Mouse (Mus musculus): ENCODE measurements around the gene Pptc7. TPM values are rescaled to one million over a fixed set of nuclear protein-coding genes. Genes with fewer than 3 reads are reported as not detected.

Gene Pptc7
- 35.9 TPM for polyA plus RNA-seq (2014; fragmentation: Illumina TruSeq; extraction: RNeasy Lipid Tissue Mini Kit (QIAGEN cat#74804))

GRCm38 (mm10) chr5:122284183-122285028, at the start of gene Pptc7:
TSS of gene Pptc7 (plus strand) at chr5:122284365.

DNA sequence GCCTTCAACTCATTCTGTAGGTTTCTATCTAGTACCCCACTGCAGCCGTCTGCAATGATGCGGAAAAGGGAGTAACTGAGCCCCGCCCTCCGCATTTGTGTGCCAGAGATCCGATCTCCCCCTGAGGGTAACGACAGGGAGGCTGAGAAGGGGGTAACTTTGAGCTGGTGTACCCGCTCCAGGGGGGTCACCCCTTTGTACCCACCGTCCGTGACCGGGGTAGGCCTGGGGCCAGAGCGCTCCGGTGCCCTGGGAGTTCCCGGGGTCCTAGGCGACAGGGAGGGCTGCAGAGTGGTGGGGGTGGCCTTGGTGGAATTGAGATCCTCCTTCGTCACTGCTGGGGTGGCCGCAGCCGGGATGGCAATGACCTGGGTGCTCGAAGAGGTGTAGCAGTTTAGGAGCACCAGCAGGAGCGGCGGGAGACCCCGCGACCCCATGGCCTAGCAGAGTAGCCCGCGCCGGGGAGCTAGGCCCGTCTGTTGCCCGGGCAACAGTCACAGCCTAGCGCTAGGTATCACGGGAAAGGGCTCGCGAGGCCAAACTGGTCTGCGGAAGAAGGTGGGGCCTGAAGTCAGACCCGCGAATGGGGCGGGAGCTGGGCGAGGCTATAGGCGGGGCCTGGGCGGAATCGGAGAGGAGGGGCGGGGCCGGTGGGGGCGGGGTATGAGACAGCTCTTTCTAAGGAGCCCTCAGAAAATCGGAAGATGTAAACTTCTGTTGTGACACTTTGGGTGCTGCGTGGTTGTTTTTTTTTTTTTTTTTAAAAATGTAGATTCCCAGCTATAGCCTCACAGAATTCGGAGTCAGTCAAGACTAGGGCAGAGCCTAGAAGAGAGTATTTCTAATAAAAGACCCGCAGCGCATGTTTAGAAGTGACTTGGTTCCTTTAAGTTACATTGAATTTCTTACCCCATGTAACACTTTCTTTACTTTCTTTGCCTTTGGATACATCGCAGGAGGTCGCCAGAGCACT, 19.9 kb upstream of the Pptc7 start, which contains the start of gene Tctn1:
Gene Tctn1 (minus strand): TSS at position 528 of the 973 bp plus-strand sequence.

DNA sequence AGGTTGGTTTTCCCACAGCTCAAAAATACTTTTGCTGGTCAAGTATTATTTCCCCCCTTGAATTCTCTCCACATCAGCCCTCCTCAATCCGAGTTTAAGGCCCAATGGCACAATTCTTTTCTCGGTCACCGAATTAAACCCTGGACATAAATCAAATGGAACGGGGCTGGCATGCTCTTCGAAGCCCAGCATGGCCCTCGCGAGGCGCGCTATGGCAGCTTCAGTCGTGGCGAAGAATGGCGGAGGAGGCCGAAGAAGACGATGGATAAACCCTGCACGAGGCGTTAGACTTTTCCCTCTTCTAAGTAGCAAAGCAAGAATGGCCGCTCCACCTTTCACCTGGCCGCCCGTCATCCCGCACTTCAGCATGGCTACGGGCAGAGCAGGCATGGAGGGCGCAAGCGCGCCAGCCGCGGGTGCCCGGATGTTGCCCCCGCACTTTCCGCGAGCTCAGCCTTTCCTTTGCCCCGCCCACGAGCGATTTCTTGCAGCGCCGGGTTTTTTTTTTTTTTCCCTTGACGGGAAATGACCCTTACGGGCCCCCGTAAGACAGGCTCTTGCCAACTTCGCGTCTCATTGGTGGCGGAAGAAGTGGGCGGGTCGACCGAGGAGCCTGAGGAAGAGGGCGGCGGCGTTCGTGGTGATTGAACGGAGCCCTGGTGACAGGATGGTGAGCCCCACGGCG, 69.8 kb downstream of the Pptc7 start, which contains the start of the genes Rad9b and Vps29:
Gene Rad9b (minus strand): TSS at position 427 of the 685 bp plus-strand sequence.
Gene Vps29 (plus strand): TSS at position 563 of the 685 bp plus-strand sequence.

GRCm38 (mm10) chr5:122371591-122372191, 87.5 kb downstream of the Pptc7 start, which contains the start of gene Gpn3:
TSS of gene Gpn3 (plus strand) at chr5:122371876.

DNA sequence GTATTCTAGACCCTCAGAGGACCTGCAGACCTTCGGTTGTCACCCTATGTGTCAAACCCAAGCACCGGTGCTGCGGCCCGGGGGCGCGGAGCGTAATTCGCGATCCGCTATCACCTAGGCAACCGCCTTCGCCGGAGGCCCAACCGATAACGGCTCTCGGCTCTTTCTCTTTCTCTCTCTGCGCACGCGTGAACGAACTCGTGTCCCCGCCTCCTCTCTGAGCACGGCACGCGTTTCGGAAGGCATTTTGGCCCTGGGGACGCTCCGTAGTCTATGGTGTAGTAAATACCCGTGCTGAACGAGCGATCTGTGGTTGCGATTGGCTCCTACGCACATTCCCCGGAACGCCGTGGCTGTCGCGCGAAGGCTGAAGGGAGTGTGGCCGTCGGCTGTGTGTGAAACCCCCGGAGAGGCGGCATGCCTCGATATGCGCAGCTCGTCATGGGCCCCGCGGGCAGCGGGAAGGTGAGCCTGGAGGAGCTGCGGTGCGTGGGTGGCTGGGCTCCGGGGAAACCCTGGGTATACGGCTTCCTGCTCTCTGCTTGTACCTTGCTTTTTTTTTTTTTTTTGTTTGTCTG, 88.1 kb downstream of the Pptc7 start, which contains the start of gene Fam216a:
Gene Fam216a (minus strand): TSS at position 173 of the 578 bp plus-strand sequence.

Other genes starting within 250 kb of the Pptc7 start
- gene Cux2, start 234.3 kb upstream of the Pptc7 start, polyA plus RNA-seq (2014; fragmentation: Illumina TruSeq; extraction: RNeasy Lipid Tissue Mini Kit (QIAGEN cat#74804)): 0.17 TPM
- gene Myl2, start 183.4 kb upstream of the Pptc7 start, polyA plus RNA-seq (2014; fragmentation: Illumina TruSeq; extraction: RNeasy Lipid Tissue Mini Kit (QIAGEN cat#74804)): not detected
- gene Ccdc63, start 143.5 kb upstream of the Pptc7 start, polyA plus RNA-seq (2014; fragmentation: Illumina TruSeq; extraction: RNeasy Lipid Tissue Mini Kit (QIAGEN cat#74804)): not detected
- 470 TPM for gene Ppp1cc, start 126.1 kb upstream of the Pptc7 start, polyA plus RNA-seq (2014; fragmentation: Illumina TruSeq; extraction: RNeasy Lipid Tissue Mini Kit (QIAGEN cat#74804))
- gene Hvcn1, start 77.6 kb upstream of the Pptc7 start, polyA plus RNA-seq (2014; fragmentation: Illumina TruSeq; extraction: RNeasy Lipid Tissue Mini Kit (QIAGEN cat#74804)): 1.1 TPM
- 2.5 TPM for gene Tctn1, start 19.9 kb upstream of the Pptc7 start, polyA plus RNA-seq (2014; fragmentation: Illumina TruSeq; extraction: RNeasy Lipid Tissue Mini Kit (QIAGEN cat#74804))
- 2.8 TPM for gene Rad9b, start 69.9 kb downstream of the Pptc7 start, polyA plus RNA-seq (2014; fragmentation: Illumina TruSeq; extraction: RNeasy Lipid Tissue Mini Kit (QIAGEN cat#74804))
- gene Vps29, start 70.0 kb downstream of the Pptc7 start, polyA plus RNA-seq (2014; fragmentation: Illumina TruSeq; extraction: RNeasy Lipid Tissue Mini Kit (QIAGEN cat#74804)): 140 TPM
- 20.9 TPM for gene Gpn3, start 87.5 kb downstream of the Pptc7 start, polyA plus RNA-seq (2014; fragmentation: Illumina TruSeq; extraction: RNeasy Lipid Tissue Mini Kit (QIAGEN cat#74804))
- gene Fam216a, start 88.0 kb downstream of the Pptc7 start, polyA plus RNA-seq (2014; fragmentation: Illumina TruSeq; extraction: RNeasy Lipid Tissue Mini Kit (QIAGEN cat#74804)): 20.3 TPM
- 140 TPM for gene Arpc3, start 107.5 kb downstream of the Pptc7 start, polyA plus RNA-seq (2014; fragmentation: Illumina TruSeq; extraction: RNeasy Lipid Tissue Mini Kit (QIAGEN cat#74804))
- 14.4 TPM for gene Anapc7, start 137.3 kb downstream of the Pptc7 start, polyA plus RNA-seq (2014; fragmentation: Illumina TruSeq; extraction: RNeasy Lipid Tissue Mini Kit (QIAGEN cat#74804))
- gene Atp2a2, start 217.9 kb downstream of the Pptc7 start, polyA plus RNA-seq (2014; fragmentation: Illumina TruSeq; extraction: RNeasy Lipid Tissue Mini Kit (QIAGEN cat#74804)): 300 TPM